Mouse (Mus musculus) lung, postnatal 36 days (tissue): Measurements from ENCODE around the gene Mettl7a2.
"Not testable (repeated sequence)": the region's sequence is repeated elsewhere in the genome, so short reads cannot be mapped to it uniquely, and the experiment has no call there.

Experiments used
- DNase-seq: peaks from one replicate; pipeline ENCODE4 v3.0.0; 2022; ENCODE audit warnings: mixed read lengths

Mettl7a2 gene

GRCm38 (mm10) chr15:100352711-100353250 lies at the start of gene Mettl7a2, which contains the start of gene Methig1:
Gene Mettl7a2, plus strand, starts transcription at chr15:100353200.
Gene Methig1, plus strand, starts transcription at chr15:100353149.
- no peak for DNase-seq

- DNase-seq: no peak
Observed at GRCm38 (mm10) chr15:100303428-100304018, 49.5 kb upstream of the Mettl7a2 start.

- peak; percentile 90 for DNase-seq
Observed at GRCm38 (mm10) chr15:100304019-100304991, 48.7 kb upstream of the Mettl7a2 start, which contains the start of gene Mettl7a1. Gene Mettl7a1, plus strand, starts transcription at chr15:100304140.

- no peak for DNase-seq
Observed at GRCm38 (mm10) chr15:100306201-100306600, 46.8 kb upstream of the Mettl7a2 start.

GRCm38 (mm10) chr15:100307438-100308096 lies 45.4 kb upstream of the Mettl7a2 start:
- DNase-seq: peak; percentile 84

GRCm38 (mm10) chr15:100312346-100312745 lies 40.7 kb upstream of the Mettl7a2 start:
- DNase-seq: no peak

- DNase-seq: no peak
Observed at GRCm38 (mm10) chr15:100314448-100315145, 38.4 kb upstream of the Mettl7a2 start.

- peak; percentile 89 for DNase-seq
Observed at GRCm38 (mm10) chr15:100318014-100318671, 34.9 kb upstream of the Mettl7a2 start.

GRCm38 (mm10) chr15:100319884-100320283 lies 33.1 kb upstream of the Mettl7a2 start:
- no peak for DNase-seq

- peak; percentile 76 for DNase-seq
Observed at GRCm38 (mm10) chr15:100320295-100320905, 32.6 kb upstream of the Mettl7a2 start.

- DNase-seq: peak; percentile 91
Observed at GRCm38 (mm10) chr15:100321134-100321533, 31.9 kb upstream of the Mettl7a2 start.

- DNase-seq: no peak
Observed at GRCm38 (mm10) chr15:100324021-100324591, 28.9 kb upstream of the Mettl7a2 start.

- DNase-seq: no peak
Observed at GRCm38 (mm10) chr15:100325235-100325634, 27.8 kb upstream of the Mettl7a2 start.

- not testable (repeated sequence) for DNase-seq
Observed at GRCm38 (mm10) chr15:100328089-100328488, 24.9 kb upstream of the Mettl7a2 start.

- not testable (repeated sequence) for DNase-seq
Observed at GRCm38 (mm10) chr15:100329336-100329735, 23.7 kb upstream of the Mettl7a2 start.

GRCm38 (mm10) chr15:100330739-100331138 lies 22.3 kb upstream of the Mettl7a2 start:
- no peak for DNase-seq

GRCm38 (mm10) chr15:100332077-100332961 lies 20.7 kb upstream of the Mettl7a2 start:
- DNase-seq: not testable (repeated sequence)

GRCm38 (mm10) chr15:100334629-100335028 lies 18.4 kb upstream of the Mettl7a2 start, which contains the start of gene Mettl7a3:
Gene Mettl7a3, plus strand, starts transcription at chr15:100334929.
- no peak for DNase-seq

- DNase-seq: not testable (repeated sequence)
Observed at GRCm38 (mm10) chr15:100337328-100337727, 15.7 kb upstream of the Mettl7a2 start.

GRCm38 (mm10) chr15:100337847-100338246 lies 15.2 kb upstream of the Mettl7a2 start:
- DNase-seq: peak; percentile 92
